Mouse (Mus musculus) G1E (cell line): Measurements from ENCODE around the gene Fubp1. TPM values are rescaled to one million over a fixed set of nuclear protein-coding genes. Genes with fewer than 3 reads are reported as not detected.

ENCODE experiments used
- ATAC-seq: 2 replicates; pipeline ENCODE4 v1.8.0; 2016; ENCODE audit warnings: mild to moderate bottlenecking; ENCODE audit not compliant: insufficient number of reproducible peaks, poor library complexity, low FRiP score, severe bottlenecking; ENCODE audit errors: extremely low read depth
- DNase-seq: peaks from one replicate; pipeline ENCODE4 v3.0.0; 2012; ENCODE audit warnings: low spot score
- H3K27me3 ChIP-seq: 2 replicates; pipeline ENCODE4 v1.6.1; 2012; ENCODE audit warnings: mild to moderate bottlenecking, low read length, inconsistent platforms; ENCODE audit not compliant: insufficient read depth
- H3K36me3 ChIP-seq: replicated peaks from 2 replicates; pipeline ENCODE3; 2012; ENCODE audit warnings: mild to moderate bottlenecking, inconsistent platforms
- H3K4me1 ChIP-seq: 2 replicates; pipeline ENCODE4 v1.6.1; 2012; ENCODE audit warnings: low read depth, low read length, inconsistent platforms, mixed read lengths; ENCODE audit not compliant: insufficient read depth
- H3K4me3 ChIP-seq: 2 replicates; pipeline ENCODE4 v1.5.1; 2012; ENCODE audit warnings: low read depth, mild to moderate bottlenecking, inconsistent platforms, low read length, moderate library complexity, mixed read lengths
- H3K9me3 ChIP-seq: replicated peaks from 2 replicates; pipeline ENCODE4 v1.6.1; 2012; ENCODE audit warnings: inconsistent platforms
- CTCF ChIP-seq: IDR thresholded peaks from 2 replicates; pipeline ENCODE4 v1.5.1; 2012; ENCODE audit warnings: low read depth, low read length, inconsistent platforms, mixed read lengths
- GATA1 ChIP-seq: IDR thresholded peaks from 2 replicates; pipeline ENCODE4 v1.6.1; 2012; ENCODE audit warnings: borderline replicate concordance, low read length, inconsistent platforms, mixed read lengths
- GATA2 ChIP-seq: IDR thresholded peaks from 2 replicates; pipeline ENCODE4 v1.6.1; 2012; ENCODE audit warnings: low read depth, low read length, inconsistent platforms, borderline replicate concordance
- POLR2AphosphoS5 ChIP-seq: IDR thresholded peaks from 2 replicates; pipeline ENCODE4 v1.6.1; 2012; ENCODE audit warnings: low read depth, low read length, inconsistent platforms; ENCODE audit not compliant: insufficient replicate concordance
- TAL1 ChIP-seq: conservative IDR thresholded peaks from 2 replicates; pipeline ENCODE4 v1.6.1; 2012; ENCODE audit warnings: low read depth, low read length, inconsistent platforms, mixed read lengths
- polyA plus RNA-seq: library from polyadenylated mRNA; stranded (reverse); fragments of >175 nt; gene quantifications from 2 replicates; pipeline ENCODE4 v1.2.3, GENCODE M21; 2012
- total RNA-seq, 2 experiments: library from RNA; stranded (forward) in 1 of 2; stranded (reverse) in 1 of 2; fragments of 200-1000 nt in 1 of 2; fragments of >200 nt in 1 of 2; fragmentation: Nextera tagmentation in 1 of 2; gene quantifications; 2 replicates each; pipeline ENCODE4 v1.2.3; 2014 to 2017

The Fubp1 gene
- total and polyA plus RNA-seq, 3 experiments = 310 to 577 (median 313) TPM

DNA sequence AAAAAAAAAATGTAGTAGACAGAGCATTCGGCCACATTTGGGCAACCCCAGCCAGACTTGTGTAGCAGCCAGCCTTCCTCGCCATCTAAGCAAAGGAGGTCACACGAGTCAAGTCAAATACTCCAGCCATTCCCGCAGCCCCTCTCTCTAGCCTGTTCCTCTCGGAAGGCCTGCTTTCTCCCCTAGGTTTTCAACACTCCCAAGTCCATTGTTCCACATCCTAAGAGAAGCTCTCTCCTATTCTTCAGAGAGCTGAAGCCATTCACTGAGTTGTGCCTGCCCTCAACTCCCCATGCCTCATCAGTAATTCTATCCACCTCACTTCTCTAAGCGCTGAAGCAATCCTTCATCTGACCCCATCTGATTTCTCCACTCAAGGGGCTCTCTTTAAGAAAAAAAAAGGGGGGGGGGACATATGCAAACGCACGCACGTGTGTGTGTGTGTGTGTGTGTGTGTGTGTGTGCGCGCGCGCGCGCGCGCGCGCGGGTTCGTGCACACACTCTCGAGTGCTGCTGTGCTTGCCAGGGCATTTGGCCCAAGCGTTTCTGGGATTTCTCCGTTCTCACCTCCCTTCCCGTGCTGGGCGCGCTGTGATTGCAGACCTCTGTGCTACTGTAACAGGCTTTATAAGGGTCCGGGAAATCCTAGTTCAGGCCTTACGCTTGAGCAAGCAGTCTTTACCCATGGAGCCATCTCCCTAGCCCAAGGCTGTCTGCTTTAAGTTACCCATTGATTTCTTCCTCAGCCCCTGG, 43.3 kb upstream of the Fubp1 start:
- TF ChIP-seq TAL1 (no peak), GATA2 (no peak), GATA1 (no peak), CTCF (no peak), POLR2AphosphoS5 (no peak)
- DNase-seq = no peak
- no peak overlapping the region for H3K4me3 ChIP-seq
- H3K27me3 ChIP-seq = no peaks in the 10 kb centered on the region; the same call in 1 of the 2 replicates
- no peak for ATAC-seq
- no peaks in the 10 kb centered on the region for H3K4me1 ChIP-seq
- H3K9me3 ChIP-seq = no peaks in the 10 kb centered on the region
- no peaks in the 10 kb centered on the region for H3K36me3 ChIP-seq

DNA sequence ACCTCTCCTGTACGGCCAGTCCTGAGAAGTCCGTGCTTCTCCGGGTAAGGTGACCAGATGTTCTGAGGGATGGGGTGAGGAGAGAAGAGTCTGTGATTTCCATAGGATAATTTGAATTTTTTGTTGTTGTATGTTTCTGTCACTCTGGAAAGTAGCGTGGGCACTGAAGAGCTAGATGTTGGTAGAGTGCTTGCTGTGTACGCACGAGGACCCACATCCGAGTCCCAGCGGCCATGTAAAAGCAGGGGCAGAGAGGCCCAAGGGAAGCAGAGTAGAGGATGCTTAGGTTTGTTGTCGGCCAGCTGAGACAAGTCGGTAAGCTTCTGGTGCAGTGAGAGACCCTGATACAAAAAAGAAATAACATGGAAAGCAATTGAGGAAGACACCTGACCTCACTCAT, 42.2 kb upstream of the Fubp1 start:
- Histone ChIP-seq H3K4me1 (no peaks in the 10 kb centered on the region), H3K27me3 (no peaks in the 10 kb centered on the region; the same call in 1 of the 2 replicates), H3K9me3 (no peaks in the 10 kb centered on the region), H3K36me3 (no peaks in the 10 kb centered on the region), H3K4me3 (no peak overlapping the region)
- TF ChIP-seq TAL1 (no peak), CTCF (no peak), GATA1 (no peak), POLR2AphosphoS5 (no peak), GATA2 (no peak)
- no peak for ATAC-seq
- no peak for DNase-seq

DNA sequence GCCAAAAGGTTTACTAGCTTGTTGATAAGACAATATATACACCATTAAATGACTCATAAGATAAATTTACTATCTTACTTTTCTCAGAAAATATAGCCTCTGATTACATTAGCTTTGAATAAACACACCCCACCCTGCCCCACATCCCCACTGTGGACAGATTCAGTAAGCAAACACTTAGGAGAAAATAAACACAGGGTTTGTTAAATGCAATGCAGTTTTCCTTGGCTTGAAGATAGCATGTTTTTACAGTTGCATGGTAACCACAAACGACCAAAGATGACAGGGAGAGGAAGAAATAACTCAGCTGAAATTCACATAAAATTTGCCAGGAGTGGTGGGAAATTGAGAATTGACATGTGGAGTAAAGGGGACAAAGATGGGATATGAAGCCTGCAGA, 39.8 kb upstream of the Fubp1 start:
- DNase-seq (no peak), ATAC-seq (no peak)
- no peak overlapping the region for H3K4me3 ChIP-seq
- H3K36me3 ChIP-seq = no peaks in the 10 kb centered on the region
- peaks cover 3% of the 10 kb centered on the region; the same call in 1 of the 2 replicates for H3K27me3 ChIP-seq
- no peaks in the 10 kb centered on the region for H3K4me1 ChIP-seq
- H3K9me3 ChIP-seq = no peaks in the 10 kb centered on the region
- no peak for TF ChIP-seq CTCF
- TF ChIP-seq POLR2AphosphoS5 = no peak
- TF ChIP-seq GATA1 = no peak
- no peak for TF ChIP-seq TAL1
- TF ChIP-seq GATA2 = no peak

DNA sequence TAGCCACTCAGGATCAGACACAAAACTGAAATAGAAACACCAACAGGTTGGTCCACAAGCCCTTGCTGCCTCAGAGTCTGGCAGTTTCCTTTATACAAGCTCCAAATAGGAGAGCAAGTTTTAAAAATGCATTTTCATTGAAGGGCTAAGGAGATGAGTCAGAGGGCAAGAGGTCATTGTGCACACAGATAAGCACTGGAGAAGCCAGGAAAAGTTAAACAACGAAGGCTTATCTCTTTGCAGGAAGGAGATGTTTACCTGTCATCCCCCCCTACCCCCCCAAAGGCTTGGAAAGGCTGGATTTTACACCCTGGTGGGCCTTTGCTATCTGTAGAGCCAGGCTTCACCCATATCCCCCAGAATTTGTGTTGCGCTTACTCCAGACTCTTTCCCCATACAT, 39.0 kb upstream of the Fubp1 start:
- Histone ChIP-seq H3K4me3 (no peak overlapping the region), H3K27me3 (0 out of 2 replicates have a peak, but pooled peaks cover 3% of the 10 kb centered on the region), H3K9me3 (no peaks in the 10 kb centered on the region), H3K4me1 (no peaks in the 10 kb centered on the region), H3K36me3 (no peaks in the 10 kb centered on the region)
- DNase-seq = no peak
- peak; percentile 28 for ATAC-seq
- TF ChIP-seq CTCF (no peak), POLR2AphosphoS5 (no peak), GATA2 (no peak), GATA1 (no peak), TAL1 (no peak)

DNA sequence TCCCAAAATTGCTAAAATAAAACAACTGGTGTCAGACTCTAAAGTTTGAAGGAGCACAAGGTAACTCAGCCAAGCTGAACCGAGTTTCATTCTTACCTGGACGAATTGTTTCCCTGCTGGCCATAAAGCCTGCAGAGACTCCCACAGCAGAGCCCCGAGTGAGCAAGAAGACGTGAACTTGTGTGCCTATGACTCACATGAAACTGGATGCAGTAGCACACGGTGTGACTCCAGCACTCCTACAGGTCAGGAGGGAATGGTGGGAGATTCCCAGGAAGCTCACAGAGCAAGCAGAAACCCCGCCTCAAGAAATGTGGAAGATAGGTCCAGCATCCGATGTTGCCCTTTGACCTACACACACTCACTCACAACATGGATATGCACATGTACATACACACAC, 38.4 kb upstream of the Fubp1 start:
- H3K4me1 ChIP-seq = no peaks in the 10 kb centered on the region
- H3K27me3 ChIP-seq = 0 out of 2 replicates have a peak, but pooled peaks cover 3% of the 10 kb centered on the region
- H3K9me3 ChIP-seq = no peaks in the 10 kb centered on the region
- DNase-seq = no peak
- ATAC-seq = no peak
- no peak overlapping the region for H3K4me3 ChIP-seq
- no peak for TF ChIP-seq TAL1
- TF ChIP-seq POLR2AphosphoS5 = no peak
- TF ChIP-seq GATA2 = no peak
- TF ChIP-seq GATA1 = no peak
- no peak for TF ChIP-seq CTCF
- H3K36me3 ChIP-seq = no peaks in the 10 kb centered on the region

DNA sequence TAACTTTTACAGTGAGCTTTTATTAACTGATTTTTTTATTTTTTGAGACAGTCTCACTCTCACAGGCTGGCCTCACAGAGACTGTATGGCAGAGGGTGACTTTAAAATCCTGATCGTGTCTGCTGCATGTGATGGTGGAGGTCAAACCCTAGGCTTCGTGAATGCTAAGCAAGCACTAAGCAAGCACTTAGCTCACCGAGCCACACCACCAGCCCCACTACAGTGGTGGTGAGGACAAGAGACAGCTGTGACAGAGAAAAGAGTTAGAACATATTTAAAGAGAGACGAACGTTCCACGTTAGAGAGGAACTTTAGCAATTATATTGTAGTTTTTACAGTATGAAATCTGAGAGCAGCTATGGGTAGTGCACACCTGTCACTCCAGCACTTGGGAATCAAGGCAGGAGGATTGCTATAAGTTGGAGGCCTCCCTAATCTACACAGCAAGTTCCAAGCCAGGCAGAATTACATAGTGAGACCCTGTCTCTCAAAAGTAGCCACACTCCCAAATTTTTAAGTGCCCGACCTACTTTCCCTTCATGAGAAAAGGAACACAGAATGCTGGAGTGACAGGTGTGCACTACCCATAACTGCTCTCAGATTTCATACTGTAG, 37.8 kb upstream of the Fubp1 start:
- no peaks in the 10 kb centered on the region for H3K4me1 ChIP-seq
- no peaks in the 10 kb centered on the region for H3K9me3 ChIP-seq

More for the DNA sequence above, 37.8 kb upstream of the Fubp1 start:
- DNase-seq (no peak), ATAC-seq (no peak)
- Histone ChIP-seq H3K4me3 (no peak overlapping the region), H3K36me3 (no peaks in the 10 kb centered on the region), H3K27me3 (0 out of 2 replicates have a peak, but pooled peaks cover 3% of the 10 kb centered on the region)
- TF ChIP-seq TAL1 = no peak
- no peak for TF ChIP-seq GATA1
- TF ChIP-seq CTCF = no peak
- no peak for TF ChIP-seq GATA2
- no peak for TF ChIP-seq POLR2AphosphoS5
